Mouse (Mus musculus) right cerebral cortex, postnatal 10 days (tissue): ENCODE measurements at regions not wholly inside any gene's neighbourhood (a gene's known extent, or its start where the extent isn't known, plus 50 kb on each side); places are given as distances from the start of the nearest gene placed in this dataset.

ENCODE experiments used
- DNase-seq, 2 experiments: peaks; one replicate each; pipeline ENCODE4 v3.0.0; 2021; ENCODE audit warnings: low spot score in 2 of 2

GRCm38 (mm10) chr4:124326301-124326700, 284.3 kb downstream of the 3100002H09Rik start:
- peak in 1 of 2 experiments; percentile 41 for DNase-seq

- no peak for DNase-seq
Measured at GRCm38 (mm10) chr4:124323589-124323988, 287.0 kb downstream of the 3100002H09Rik start.

DNA sequence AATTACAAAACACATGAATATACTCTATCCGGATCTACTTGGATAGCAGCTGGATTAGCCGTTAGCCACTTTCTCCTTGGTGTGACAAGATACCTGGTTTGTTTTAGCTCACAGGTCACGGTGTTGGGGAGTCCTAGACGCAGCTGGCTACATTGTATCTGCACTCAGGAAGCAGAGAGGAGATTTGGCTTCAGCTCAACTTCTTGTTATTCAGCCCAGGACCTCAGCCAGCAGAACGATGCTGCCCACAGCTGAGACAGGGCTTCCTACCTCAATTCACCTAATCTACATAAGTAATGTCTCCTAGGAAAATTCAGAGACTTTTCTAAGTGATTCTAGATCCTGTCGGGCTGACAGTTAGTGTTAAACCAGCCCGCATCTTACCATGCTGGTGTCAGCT, 289.4 kb downstream of the 3100002H09Rik start:
- DNase-seq, result no peak

DNA sequence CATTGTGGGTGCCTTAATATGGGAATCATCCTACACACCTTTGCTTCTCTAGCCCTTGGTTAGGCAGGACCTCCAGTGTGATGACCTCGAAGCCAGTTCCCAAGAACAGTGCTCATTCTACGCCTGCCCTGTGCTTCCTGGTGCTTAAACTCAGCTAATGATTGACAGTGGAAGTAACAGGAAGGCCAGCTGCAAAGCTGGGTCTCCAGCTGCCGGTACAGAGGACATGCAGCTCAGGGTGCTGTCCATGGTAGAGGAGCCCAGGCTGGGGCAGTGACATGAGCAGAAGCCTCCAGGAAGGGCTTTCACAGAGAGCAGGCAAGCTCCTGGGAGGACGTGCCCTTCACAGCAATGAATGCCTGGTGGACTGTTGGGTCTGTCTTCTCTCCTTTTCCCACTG, 293.6 kb downstream of the 3100002H09Rik start:
- DNase-seq, result no peak

DNA sequence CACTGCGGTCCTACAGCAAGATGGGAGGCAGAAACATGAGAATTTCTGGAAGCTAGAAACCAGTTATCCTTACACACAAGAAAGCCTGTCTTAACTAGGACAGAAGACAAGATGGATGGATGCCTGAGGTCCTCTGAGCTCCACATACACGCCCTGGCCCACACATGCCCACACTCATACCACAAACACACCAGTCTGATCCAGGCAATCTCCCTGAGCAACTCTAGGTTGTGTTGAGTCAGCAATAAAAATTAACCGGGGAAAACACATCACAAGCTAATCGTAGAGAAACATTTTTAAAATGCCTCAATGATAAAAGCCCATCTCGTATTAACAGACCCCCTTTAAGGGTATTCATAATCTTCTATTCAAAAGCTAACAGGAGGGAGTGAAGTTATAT, 298.9 kb downstream of the 3100002H09Rik start:
- no peak for DNase-seq

DNA sequence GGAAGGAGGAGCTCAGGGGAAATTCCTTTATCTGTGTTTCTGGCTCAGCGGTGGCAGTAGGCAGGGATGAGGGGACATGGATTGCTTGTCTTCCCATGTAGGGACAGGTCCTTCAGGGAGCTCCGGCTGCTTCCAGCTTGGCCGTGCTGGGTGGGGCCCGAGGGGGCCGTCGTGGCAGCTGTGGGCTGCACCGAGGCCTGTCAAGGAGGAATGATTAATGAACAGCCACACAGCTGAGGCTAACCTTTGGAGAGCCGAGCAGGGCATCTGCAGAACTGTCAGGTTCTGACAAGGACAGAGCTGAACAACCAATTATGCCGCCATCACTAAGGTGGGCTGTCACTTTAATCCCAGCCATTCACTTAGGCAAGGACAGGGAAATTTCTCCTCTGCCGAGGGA, 300.0 kb downstream of the 3100002H09Rik start:
- DNase-seq, result no peak

DNA sequence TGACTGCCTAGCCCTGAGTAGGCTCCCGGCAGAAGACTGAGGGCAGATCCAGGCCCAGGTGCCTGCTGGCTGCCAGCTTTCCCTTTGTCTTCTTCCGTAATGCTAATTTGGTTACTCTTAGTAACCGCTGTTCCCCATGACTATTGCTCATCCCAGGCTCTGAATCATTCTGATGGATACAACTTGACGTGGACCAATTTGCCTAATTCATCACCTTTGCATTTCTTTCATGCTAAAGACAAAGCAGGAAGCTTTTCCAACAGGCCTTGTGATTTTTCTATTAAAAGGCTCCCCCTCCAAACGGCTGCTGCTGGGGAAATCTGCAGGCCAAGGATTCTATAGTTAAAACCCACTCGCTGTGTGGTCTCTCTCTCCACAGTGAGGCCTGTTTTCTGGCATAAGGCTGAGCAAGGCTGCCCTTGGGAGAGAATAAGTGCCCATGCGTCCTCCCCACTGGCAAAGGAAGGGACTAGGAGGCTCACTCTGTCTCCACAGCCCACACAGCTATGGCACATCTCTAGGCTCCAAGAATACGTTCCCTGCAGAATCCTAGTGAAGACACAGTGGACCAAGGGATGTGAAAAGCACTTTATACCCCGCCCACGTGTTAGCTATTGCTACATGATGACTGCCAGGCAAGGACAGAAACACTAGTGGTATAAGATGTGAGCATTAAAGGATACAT, 304.6 kb downstream of the 3100002H09Rik start:
- no peak for DNase-seq

DNA sequence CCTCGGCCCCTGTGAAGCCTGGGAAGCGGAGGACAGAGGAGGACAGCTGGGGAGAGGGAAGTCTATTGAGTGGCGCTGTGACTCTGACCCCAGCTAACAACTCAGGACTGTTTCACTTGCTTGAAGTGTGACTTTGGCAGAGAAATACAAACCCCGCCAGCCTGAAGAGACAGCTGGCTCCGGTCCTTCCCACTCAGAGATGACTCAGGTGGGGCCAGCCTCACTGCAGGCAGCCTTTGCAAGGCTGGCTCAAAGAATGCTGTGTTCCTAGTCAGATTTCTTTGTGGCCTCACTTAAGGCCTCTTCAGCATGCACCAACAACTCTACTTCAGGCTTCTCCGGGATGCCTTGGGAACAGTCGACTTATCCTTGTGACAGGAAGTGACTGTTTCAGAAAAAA, 307.7 kb downstream of the 3100002H09Rik start:
- no peak for DNase-seq

DNA sequence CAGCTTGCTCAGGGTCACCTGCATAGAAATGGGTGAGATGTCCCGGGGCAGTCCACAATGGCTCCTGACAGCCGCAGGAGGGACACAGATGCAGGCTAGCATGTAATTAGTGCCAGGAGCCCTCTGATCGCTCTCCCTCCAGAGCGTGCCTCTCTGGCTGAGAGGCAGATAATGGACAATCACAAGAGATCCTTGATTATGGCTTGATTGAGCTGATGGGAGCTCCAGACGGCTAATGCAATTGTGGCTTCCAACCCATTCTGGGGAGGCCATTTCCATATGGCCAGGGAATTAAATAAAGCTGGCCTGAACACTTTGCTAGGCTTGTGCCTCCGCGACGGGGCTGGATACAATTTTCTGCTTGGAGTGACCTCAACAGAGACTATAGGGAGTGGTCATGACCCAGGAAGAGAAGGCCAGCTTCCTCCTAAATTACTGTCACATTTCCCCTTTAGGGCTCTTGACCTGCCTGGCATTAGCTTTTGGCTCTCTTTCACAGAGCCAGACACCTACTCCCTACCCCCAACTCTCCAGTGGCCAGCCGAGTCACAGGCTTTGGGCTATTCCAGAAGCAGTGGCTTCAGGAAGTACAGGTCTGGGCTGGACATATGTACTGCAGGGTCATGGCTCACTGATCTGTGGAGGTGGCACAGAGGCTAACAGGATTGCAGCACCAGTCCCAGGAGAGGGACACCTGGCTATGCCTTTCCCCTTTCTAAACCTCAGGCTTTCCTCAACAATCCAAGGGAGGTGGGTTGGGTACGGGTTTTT, 311.8 kb downstream of the 3100002H09Rik start:
- DNase-seq, result no peak

GRCm38 (mm10) chr4:124292254-124292653, 318.3 kb downstream of the 3100002H09Rik start:
- no peak for DNase-seq

DNA sequence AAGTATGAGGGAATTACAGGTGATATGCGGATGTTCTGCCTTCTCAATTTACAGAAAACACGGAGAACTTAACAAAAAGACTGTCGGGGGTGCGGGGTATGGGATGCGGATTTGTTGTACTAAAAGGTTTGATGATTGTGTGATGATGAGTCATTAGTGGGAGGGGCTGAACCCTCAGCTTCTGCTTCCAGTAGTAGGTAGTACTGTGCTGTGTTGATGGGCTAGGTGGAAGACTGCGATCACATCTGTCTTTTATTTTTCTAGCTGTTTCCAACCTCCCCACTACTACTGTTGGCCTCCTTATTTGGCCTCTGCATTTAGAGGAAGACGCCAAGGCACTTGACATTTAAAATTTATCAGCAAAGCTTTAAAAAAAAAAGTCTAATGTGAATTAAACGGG, 318.8 kb downstream of the 3100002H09Rik start:
- no peak for DNase-seq

GRCm38 (mm10) chr4:124287471-124287870, 323.1 kb downstream of the 3100002H09Rik start:
- no peak for DNase-seq

DNA sequence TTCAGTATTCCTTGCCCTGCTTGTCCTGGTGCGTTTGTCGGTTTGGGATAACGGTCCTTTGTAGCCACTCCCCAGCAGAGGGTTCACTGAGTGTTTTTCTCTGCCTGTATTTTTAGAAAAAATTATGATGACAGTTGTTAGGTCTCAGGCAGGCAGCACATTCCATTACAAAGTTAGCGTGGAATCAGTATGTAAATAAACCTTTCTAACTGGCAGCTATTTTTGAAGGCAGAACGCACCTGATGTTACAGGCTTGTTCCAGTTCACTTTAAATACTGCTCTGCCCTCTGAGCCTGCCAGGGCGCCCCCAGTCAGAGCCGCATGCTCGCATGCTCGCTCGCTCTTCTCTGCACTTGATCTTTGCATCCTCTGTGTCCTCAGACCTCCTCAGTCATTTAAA, 331.9 kb downstream of the 3100002H09Rik start:
- DNase-seq, result no peak

DNA sequence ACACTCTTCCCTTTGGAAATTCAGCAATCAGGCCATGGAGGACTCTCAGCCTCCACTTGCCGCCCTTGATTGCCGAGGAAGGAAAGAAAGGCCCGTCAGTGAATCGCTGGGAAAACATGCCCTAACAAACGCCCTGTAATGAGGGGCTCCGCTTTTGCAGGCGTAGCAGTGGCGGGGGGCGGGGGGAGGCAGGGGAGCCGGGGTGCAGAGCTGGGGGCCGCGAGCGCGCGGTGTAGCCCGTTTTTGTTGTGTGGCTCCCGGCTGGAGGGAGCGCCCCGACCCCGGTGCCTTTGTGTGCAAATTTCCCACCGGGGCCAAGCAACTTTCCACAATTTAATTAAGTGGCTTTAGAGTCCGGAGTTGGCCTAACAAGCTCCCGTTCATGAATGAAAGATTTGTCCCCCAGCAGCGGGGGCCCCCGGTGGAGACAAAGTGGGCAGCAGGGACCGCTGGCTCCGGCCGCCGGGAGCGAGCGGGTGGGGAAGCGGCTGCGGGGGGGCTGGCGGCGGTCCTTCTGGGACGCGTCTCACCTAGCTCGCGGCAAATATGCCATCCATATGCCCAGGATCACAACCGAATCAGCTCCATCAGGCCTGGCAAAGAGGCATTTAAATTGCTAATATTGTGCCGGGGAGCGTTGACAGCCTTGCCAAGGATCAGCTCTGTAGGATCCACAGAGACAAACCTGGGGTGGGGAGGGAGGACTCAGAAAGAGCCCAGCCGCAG, 333.0 kb downstream of the 3100002H09Rik start:
- DNase-seq, result peak in 1 of 2 experiments; percentile 40

DNA sequence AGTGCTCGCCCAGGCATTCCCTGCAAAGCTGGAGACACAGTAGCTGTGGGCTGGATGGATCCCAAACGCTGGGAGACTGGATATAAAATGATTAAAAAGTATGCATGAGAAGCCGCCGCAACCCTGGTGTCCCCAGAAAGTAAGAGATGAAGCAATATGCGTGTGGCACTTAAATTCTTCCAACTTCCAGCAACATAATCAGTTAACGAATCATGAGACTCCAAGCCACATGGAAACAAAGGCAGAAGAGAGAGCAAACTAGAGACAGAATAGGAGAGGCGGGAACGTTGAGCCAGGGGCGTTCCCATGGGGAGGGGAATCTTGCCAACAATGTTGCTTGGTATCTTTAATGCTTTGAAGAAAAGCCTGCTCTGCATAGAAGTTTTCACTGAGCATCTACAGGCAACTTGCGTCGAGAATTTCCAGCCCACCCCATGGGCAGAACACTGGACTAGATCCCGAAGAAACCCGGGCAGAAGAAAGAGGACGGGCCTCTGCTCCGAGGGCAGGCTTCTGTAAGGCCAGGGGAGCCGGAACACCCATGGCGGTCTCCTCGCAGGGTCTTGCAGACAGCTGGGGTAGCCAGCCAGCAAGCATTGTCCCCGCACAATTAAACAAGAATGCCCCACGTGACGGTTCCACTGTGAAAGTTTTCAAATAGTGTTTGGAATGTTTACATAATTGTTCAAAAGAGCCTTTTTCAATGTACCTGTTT, 333.7 kb downstream of the 3100002H09Rik start:
- peak; percentile 48 to 57 for DNase-seq

DNA sequence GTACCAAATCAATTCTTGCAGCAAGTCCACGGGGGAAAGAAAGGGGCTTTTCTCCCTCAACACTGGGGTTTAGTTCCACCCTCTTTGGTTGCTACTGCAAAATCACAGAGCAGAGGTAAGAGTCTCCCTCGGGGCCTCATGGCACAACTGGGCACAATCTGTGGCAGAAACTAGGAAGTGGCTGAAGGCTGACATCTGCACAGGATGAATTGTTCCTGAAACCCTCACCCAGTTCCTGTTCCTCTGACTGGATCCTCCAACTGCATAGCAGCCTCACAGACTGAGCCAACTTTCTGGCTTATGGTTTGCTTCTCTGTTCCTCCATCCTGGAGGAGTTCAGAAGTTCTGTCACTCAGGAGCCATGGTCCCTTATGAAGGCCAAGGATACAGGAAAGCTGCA, 338.6 kb downstream of the 3100002H09Rik start:
- no peak for DNase-seq

- DNase-seq, result no peak
Measured at GRCm38 (mm10) chr4:124268404-124268803, 342.2 kb downstream of the 3100002H09Rik start.

DNA sequence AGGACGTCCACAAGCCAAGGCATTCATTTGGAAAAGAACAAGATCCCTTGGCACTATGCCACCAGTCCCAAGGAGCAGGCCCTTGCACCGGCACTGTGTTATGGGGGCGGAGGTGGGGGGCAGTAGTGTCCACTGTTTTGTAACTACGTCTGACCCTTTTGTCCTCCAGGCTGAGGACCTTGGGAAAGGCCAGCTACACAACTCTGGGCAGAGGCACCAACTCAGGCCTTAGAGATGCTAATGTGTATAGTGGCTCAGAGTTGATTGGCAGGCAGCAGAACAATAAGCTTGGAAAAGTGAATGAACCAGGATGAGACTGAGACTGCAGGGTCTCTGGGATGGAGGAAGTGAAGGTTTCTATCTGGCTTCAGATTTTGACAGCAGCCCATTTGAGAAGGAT, 344.0 kb downstream of the 3100002H09Rik start:
- DNase-seq, result no peak

GRCm38 (mm10) chr4:124265527-124265926, 345.1 kb downstream of the 3100002H09Rik start:
- DNase-seq, result peak; percentile 73 to 76

DNA sequence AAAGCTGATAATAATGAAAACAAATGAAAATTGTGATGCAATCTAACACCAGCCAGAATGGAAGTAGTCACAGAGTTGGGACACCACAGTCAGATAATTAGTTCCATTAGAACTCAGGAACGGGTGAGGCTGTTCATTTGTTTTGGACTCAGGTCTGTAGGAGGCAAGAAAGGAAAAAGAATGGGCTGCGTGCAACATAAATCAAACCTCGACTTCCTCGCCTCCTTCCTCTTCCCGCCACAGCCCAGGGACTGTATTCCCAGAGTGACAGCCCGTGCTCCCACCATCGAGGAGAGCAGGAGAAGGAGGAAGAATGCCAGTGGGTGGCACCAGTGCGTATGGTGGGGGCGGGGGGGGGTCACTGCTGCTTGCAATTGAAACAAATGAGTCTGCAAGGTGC, 339.2 kb upstream of the 4930535I16Rik start:
- no peak for DNase-seq

GRCm38 (mm10) chr4:124256515-124256914, 338.7 kb upstream of the 4930535I16Rik start:
- no peak for DNase-seq

DNA sequence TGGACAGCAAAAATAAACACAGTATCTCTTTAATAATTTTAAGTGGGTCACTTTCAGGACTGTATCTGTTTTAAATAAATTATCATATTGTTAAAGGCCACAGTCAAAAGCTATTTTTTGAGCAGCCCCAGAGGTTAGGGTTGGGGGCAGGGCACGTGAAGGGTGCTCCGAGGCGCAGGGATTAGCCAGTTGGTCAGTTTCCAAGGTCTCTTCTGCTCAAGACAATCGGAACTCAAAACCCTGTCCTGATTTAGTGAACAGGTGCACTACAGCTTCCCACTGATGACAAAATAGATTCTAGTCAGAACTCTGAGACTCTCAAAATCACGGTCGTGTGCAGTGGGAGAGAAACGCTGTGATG, 337.3 kb upstream of the 4930535I16Rik start:
- DNase-seq, result no peak
